Mouse (Mus musculus): ENCODE measurements around the gene Arcn1. TPM values are rescaled to one million over a fixed set of nuclear protein-coding genes. Genes with fewer than 3 reads are reported as not detected.
"Not testable (repeated sequence)": the region's sequence is repeated elsewhere in the genome, so short reads cannot be mapped to it uniquely, and the experiment has no call there.

The Arcn1 gene
- polyA plus RNA-seq, 1 experiment from 2014 or later: 219 TPM

DNA sequence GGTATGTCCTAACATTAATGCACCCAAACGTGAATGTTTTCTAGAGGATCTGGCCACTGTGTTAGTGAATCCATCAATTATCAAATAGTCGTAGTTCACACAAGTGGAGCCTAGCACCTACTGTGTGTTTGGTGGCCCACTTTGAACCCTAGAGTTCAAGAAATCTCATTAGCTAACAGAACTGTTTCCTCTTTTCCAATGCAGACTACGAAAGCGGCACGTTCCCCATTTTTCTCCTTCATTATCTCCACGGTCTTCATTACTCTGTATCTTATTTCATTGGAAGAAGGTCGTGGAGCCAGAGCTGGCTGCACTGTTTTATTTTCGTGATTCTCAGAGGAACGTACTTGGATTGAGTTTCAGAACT, 32.3 kb upstream of the Arcn1 start:
- peak overlapping the region; percentile 63 for H3K9ac ChIP-seq (replicated peaks; ENCODE audit: low read length)
- H3K4me2 ChIP-seq (replicated peaks; ENCODE audit: low read depth, low read length): peak overlapping the region; percentile 76
- peak overlapping the region; percentile 58 for H3K4me3 ChIP-seq (ENCODE audit: low read length)
- peaks cover 36% of the 10 kb centered on the region for H3K4me1 ChIP-seq (ENCODE audit: insufficient read depth, low read length)
- 27% methylated on average over 9 of the region's 9 CpGs for WGBS
- H3K9me3 ChIP-seq (ENCODE audit: low read length): no peaks in the 10 kb centered on the region
- H3K36me3 ChIP-seq (ENCODE audit: insufficient read depth, low read length): 0 out of 2 replicates have a peak, but pooled peaks cover 2% of the 10 kb centered on the region
- H3K27ac ChIP-seq (ENCODE audit: low read length): peak overlapping the region; percentile 94
- H3K27me3 ChIP-seq (ENCODE audit: insufficient read depth, low read length): no peaks in the 10 kb centered on the region
- ATAC-seq (ENCODE audit: low FRiP score, low TSS enrichment): no peak

DNA sequence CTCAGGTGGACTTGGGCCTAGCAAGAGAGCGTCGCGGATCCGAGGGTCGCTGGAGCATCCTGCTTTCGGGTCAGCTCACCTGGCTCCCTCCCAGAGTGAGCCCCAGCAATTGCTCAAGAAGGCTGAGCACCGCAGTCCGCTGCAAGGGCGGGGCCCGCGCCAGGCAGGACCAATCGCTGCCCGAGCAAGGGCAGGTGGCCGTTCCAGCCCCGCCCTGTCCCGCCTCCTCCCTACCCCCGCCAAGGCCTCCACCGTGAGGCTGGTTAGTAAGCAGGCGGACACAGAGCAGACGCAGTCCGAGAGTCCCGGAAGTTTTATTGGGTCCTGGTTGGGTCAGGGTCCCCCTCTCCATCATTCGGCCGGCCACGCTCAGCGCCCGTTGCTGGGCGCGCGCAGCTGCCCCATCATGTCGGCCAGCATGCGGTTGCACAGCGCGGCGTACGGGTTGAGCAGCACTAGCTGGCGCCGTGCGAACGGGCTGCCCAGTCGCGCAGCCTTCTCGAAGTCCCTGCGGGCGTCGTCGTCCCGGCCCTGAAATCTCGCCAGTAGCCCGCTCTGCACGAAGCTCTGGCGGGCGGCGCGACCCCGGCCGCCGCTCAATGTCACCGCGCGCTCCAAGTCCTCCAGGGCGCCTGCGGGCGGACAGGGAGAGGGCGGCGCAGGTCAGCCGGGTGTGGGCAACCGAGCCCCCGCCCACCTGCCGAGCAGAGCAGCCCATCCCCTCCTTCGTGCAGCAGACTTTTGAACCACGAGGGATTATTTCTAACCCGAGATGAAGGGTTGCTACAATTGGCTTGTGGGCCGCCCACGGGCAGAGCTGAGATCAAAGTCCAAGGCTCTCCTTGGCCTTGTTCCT, 31.7 kb upstream of the Arcn1 start, which contains the start of gene Tmem25:
Gene Tmem25 (minus strand): TSS at position 206 of the 856 bp plus-strand sequence.
- Histone ChIP-seq H3K4me1 (ENCODE audit: insufficient read depth, low read length) (peaks cover 36% of the 10 kb centered on the region), H3K4me2 (replicated peaks; ENCODE audit: low read depth, low read length) (peak within 1 kb of the TSS; percentile 76), H3K9me3 (ENCODE audit: low read length) (no peaks in the 10 kb centered on the region), H3K27me3 (ENCODE audit: insufficient read depth, low read length) (no peaks in the 10 kb centered on the region), H3K9ac (replicated peaks; ENCODE audit: low read length) (peak within 1 kb of the TSS; percentile 63), H3K4me3 (ENCODE audit: low read length) (peak within 1 kb of the TSS; percentile 58), H3K27ac (ENCODE audit: low read length) (peak within 1 kb of the TSS; percentile 94), H3K36me3 (ENCODE audit: insufficient read depth, low read length) (no peaks in the 10 kb centered on the region)
- under 1% methylated on average over 75 of the region's 75 CpGs for WGBS
- peak; percentile 94 for ATAC-seq (ENCODE audit: low FRiP score, low TSS enrichment)

DNA sequence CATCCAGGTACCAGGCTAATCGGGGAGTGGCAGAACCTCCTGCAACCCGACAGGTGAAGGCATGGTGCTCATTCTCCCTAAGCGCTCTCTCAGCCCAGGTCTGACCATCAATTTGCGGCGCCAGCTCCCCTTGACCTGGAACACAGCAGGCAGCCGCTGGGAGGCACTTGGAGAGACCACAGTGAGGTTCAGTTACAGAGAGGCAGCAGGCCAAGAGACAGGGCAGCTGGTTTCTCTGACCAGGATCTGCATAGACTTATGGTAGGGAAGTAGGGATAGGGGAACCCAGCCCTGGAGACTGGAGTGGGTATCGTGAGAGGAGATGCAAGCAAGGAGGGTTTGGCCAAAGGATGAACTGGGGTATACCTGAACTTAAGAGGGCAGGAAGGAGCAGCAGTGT, 30.7 kb upstream of the Arcn1 start:
- Histone ChIP-seq H3K36me3 (ENCODE audit: insufficient read depth, low read length) (no peaks in the 10 kb centered on the region), H3K4me2 (replicated peaks; ENCODE audit: low read depth, low read length) (peak overlapping the region; percentile 76), H3K27ac (ENCODE audit: low read length) (no peak overlapping the region), H3K9me3 (ENCODE audit: low read length) (no peaks in the 10 kb centered on the region), H3K27me3 (ENCODE audit: insufficient read depth, low read length) (no peaks in the 10 kb centered on the region), H3K4me3 (ENCODE audit: low read length) (peak overlapping the region; percentile 58; the same call in 1 of the 2 replicates), H3K9ac (replicated peaks; ENCODE audit: low read length) (no peak overlapping the region; the same call in 1 of the 2 replicates), H3K4me1 (ENCODE audit: insufficient read depth, low read length) (peaks cover 29% of the 10 kb centered on the region)
- 48% methylated on average over 7 of the region's 7 CpGs for WGBS
- ATAC-seq (ENCODE audit: low FRiP score, low TSS enrichment): no peak

DNA sequence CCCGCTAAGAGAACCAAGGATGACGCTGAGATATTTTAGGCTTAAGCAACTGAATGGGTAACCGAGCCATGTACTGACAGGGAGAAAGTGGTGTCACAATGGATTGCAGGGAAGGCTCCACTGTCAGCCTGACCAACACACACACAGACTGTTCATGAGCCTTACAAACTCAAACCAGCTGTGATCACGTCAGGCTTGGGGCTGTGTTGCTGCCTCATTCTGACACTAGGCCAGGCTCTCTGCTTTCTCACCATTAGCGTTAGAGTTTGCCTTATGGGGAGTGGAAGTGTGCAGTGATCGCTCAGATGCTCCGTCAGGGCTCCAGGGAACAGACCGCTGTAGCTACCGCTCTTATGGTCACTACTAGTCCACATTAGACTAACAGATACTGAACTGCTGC, 25.2 kb upstream of the Arcn1 start:
- no peaks in the 10 kb centered on the region for H3K9me3 ChIP-seq (ENCODE audit: low read length)
- H3K27me3 ChIP-seq (ENCODE audit: insufficient read depth, low read length): no peaks in the 10 kb centered on the region
- H3K27ac ChIP-seq (ENCODE audit: low read length): no peak overlapping the region
- H3K9ac ChIP-seq (replicated peaks; ENCODE audit: low read length): no peak overlapping the region
- H3K4me3 ChIP-seq (ENCODE audit: low read length): no peak overlapping the region
- no peaks in the 10 kb centered on the region for H3K4me1 ChIP-seq (ENCODE audit: insufficient read depth, low read length)
- H3K4me2 ChIP-seq (replicated peaks; ENCODE audit: low read depth, low read length): no peak overlapping the region
- 81% methylated on average over 9 of the region's 9 CpGs for WGBS
- peaks cover 49% of the 10 kb centered on the region for H3K36me3 ChIP-seq (ENCODE audit: insufficient read depth, low read length)
- no peak for ATAC-seq (ENCODE audit: low FRiP score, low TSS enrichment)

DNA sequence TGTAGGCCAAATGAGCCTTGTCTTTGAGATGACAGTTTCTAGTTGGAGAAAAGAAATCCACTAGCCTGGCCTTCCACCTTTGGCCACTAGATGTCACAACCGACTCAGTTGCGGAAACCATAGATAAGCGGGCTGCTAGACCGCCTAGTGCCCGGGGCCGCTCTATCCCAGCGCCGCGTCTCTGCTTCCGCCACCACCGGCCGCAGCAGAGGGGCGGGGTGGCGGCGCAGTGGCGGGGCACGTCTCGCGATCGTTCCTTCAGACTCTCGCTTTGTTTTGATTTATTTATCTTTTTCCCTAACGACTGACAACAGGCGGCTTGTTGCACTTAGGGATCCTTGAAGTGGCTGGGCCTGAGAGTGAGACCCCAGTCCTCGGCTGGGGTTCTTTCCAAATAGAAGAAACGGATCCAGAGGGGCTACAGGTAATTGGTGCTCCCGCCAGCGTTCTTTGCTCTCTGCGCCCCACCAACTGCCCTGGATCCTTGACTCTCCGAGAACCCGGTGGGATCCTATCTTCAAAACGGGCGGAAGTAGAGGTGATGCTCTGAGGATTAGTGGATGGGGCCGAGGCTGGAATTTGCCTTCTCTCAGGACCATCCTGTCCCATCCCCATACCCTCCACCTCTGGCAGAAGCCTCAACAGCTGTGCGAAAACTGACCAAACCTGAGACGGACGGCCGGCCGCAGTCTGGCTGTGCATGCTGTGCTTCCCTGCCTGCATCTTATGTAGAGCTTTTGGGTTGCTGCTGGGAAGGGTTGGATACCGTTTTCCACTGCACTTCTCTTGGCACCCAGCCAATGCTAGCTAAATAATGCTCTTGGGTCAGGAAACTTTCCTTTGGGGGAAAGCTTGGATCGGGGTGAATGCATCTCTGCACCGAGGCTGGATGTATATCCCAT, 5.4 kb upstream of the Arcn1 start:
- Histone ChIP-seq H3K9me3 (ENCODE audit: low read length) (no peaks in the 10 kb centered on the region), H3K4me3 (ENCODE audit: low read length) (peak overlapping the region; percentile 72), H3K4me1 (ENCODE audit: insufficient read depth, low read length) (peaks cover 8% of the 10 kb centered on the region)

DNA sequence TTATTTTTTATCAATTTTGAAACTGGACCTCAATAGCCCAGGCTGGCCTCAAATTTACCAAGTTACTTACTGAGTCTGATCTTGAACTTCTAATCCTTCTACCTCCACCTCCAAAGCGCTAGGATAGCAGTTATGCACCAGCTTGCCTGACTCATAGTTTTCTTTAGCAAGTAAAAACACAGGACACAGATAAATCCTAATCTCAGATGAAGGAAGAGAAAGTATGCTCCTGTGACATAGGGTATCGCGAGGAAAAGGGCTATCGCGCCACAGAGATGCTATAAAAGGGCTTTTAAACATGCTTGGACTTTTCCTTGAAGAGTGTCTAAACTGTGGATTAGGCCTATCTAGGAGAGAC, 4.7 kb upstream of the Arcn1 start:
- Histone ChIP-seq H3K36me3 (ENCODE audit: insufficient read depth, low read length) (peaks cover 9% of the 10 kb centered on the region), H3K4me1 (ENCODE audit: insufficient read depth, low read length) (peaks cover 8% of the 10 kb centered on the region), H3K9me3 (ENCODE audit: low read length) (no peaks in the 10 kb centered on the region), H3K9ac (replicated peaks; ENCODE audit: low read length) (peak overlapping the region; percentile 41; the same call in 1 of the 2 replicates), H3K27me3 (ENCODE audit: insufficient read depth, low read length) (no peaks in the 10 kb centered on the region), H3K27ac (ENCODE audit: low read length) (peak overlapping the region; percentile 70), H3K4me3 (ENCODE audit: low read length) (no peak overlapping the region), H3K4me2 (replicated peaks; ENCODE audit: low read depth, low read length) (no peak overlapping the region)
- 21% methylated on average over 5 of the region's 5 CpGs for WGBS
- ATAC-seq (ENCODE audit: low FRiP score, low TSS enrichment): no peak

More for the DNA sequence above, 5.4 kb upstream of the Arcn1 start:
- H3K27ac ChIP-seq (ENCODE audit: low read length): peak overlapping the region; percentile 86
- H3K4me2 ChIP-seq (replicated peaks; ENCODE audit: low read depth, low read length): peak overlapping the region; percentile 89
- H3K27me3 ChIP-seq (ENCODE audit: insufficient read depth, low read length): no peaks in the 10 kb centered on the region
- peak overlapping the region; percentile 92 for H3K9ac ChIP-seq (replicated peaks; ENCODE audit: low read length)
- ATAC-seq (ENCODE audit: low FRiP score, low TSS enrichment): peak; percentile 100
- peaks cover 9% of the 10 kb centered on the region for H3K36me3 ChIP-seq (ENCODE audit: insufficient read depth, low read length)
- WGBS: under 1% methylated on average over 41 of the region's 41 CpGs

DNA sequence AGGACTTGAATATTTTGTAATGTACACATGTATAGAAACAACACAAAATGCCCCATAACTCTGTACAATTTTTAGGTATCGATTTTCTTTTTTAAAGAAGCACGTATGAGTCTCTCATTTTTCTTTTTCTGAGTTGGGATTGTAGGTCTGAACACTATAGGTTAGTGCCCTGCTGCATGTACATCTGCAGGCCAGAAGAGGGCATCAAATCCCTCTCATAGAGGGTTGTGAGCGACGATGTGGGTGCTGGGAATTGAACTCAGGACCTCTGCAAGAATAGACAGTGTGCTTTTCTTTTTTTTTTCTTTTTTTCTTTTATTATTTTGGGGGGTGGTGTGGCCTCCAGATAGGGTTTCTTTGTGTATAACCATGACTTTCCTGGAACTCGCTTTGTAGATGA, 3.7 kb upstream of the Arcn1 start:
- H3K27me3 ChIP-seq (ENCODE audit: insufficient read depth, low read length): no peaks in the 10 kb centered on the region
- H3K9ac ChIP-seq (replicated peaks; ENCODE audit: low read length): no peak overlapping the region
- H3K36me3 ChIP-seq (ENCODE audit: insufficient read depth, low read length): peaks cover 9% of the 10 kb centered on the region
- no peak overlapping the region for H3K4me3 ChIP-seq (ENCODE audit: low read length)
- H3K4me2 ChIP-seq (replicated peaks; ENCODE audit: low read depth, low read length): no peak overlapping the region
- no peaks in the 10 kb centered on the region for H3K9me3 ChIP-seq (ENCODE audit: low read length)
- H3K27ac ChIP-seq (ENCODE audit: low read length): no peak overlapping the region
- H3K4me1 ChIP-seq (ENCODE audit: insufficient read depth, low read length): peaks cover 11% of the 10 kb centered on the region
- WGBS: 94% methylated on average over 5 of the region's 5 CpGs
- ATAC-seq (ENCODE audit: low FRiP score, low TSS enrichment): no peak

DNA sequence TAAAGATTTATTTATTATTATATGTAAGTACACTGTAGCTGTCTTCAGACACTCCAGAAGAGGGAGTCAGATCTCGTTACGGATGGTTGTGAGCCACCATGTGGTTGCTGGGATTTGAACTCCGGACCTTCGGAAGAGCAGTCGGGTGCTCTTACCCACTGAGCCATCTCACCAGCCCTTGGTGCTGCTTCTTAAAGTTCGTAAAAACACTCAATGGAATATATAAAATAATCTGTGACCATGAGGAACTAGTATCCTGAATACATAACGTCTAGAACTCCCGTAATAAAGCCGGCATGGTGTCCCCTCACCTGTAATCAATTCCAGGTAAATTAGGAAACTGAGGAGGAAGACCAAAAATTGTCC, 367 bp upstream of the Arcn1 start:
- not testable (repeated sequence) for H3K9ac ChIP-seq (replicated peaks; ENCODE audit: low read length); H3K27me3 ChIP-seq (ENCODE audit: insufficient read depth, low read length); H3K9me3 ChIP-seq (ENCODE audit: low read length); ATAC-seq (ENCODE audit: low FRiP score, low TSS enrichment); H3K36me3 ChIP-seq (ENCODE audit: insufficient read depth, low read length)
- peak overlapping the region; percentile 100 for H3K4me3 ChIP-seq (ENCODE audit: low read length)
- H3K4me1 ChIP-seq (ENCODE audit: insufficient read depth, low read length): peaks cover 29% of the 10 kb centered on the region
- 0 out of 2 replicates have a peak overlapping the region, but pooled peaks have one; percentile 33 for H3K27ac ChIP-seq (ENCODE audit: low read length)
- peak overlapping the region; percentile 81 for H3K4me2 ChIP-seq (replicated peaks; ENCODE audit: low read depth, low read length)
- 45% methylated on average over 7 of the region's 9 CpGs for WGBS

DNA sequence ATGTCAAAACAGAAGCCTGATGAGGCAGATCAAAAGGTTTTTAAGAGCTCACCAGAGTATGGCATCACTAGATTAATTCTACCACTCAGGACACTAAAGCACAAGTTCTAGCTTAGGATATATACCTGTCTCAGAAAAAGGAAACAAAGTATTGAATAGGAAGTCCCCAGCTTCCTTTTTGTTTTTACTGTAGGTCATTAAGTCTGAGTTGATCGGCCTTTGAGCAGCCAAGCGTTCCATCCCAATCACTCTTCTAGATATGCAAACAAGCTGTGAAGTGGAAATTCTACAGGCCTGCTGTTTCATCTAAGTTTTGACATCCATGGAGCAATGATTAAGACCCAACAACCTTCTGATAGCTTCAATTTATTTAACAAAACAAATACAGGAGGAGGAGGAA, 6.8 kb downstream of the Arcn1 start:
- Histone ChIP-seq H3K9ac (replicated peaks; ENCODE audit: low read length) (no peak overlapping the region), H3K9me3 (ENCODE audit: low read length) (no peaks in the 10 kb centered on the region), H3K27me3 (ENCODE audit: insufficient read depth, low read length) (no peaks in the 10 kb centered on the region), H3K4me1 (ENCODE audit: insufficient read depth, low read length) (peaks cover 26% of the 10 kb centered on the region), H3K27ac (ENCODE audit: low read length) (no peak overlapping the region), H3K4me3 (ENCODE audit: low read length) (no peak overlapping the region), H3K4me2 (replicated peaks; ENCODE audit: low read depth, low read length) (no peak overlapping the region), H3K36me3 (ENCODE audit: insufficient read depth, low read length) (peaks cover 23% of the 10 kb centered on the region; the same call in 1 of the 2 replicates)
- WGBS: 54% methylated on average over 2 of the region's 2 CpGs
- ATAC-seq (ENCODE audit: low FRiP score, low TSS enrichment): no peak
